Mouse (Mus musculus): ENCODE data around the gene Hbq1b. TPM values are rescaled to one million over a fixed set of nuclear protein-coding genes. Genes with fewer than 3 reads are reported as not detected.
"Not testable (repeated sequence)": the region's sequence is repeated elsewhere in the genome, so short reads cannot be mapped to it uniquely, and the experiment has no call there.

Hbq1b gene
- 1 to 10 TPM; 3.4 to 5.2 TPM for total RNA-seq (2021)

GRCm38 (mm10) chr11:32286695-32287492 is at the start of gene Hbq1b:
Gene Hbq1b, plus strand, starts transcription at chr11:32286965.
- intact Hi-C loops (cut with DNase I) = not testable (repeated sequence)

GRCm38 (mm10) chr11:32237411-32237795 is 49.4 kb upstream of the Hbq1b start:
- intact Hi-C loops (cut with DNase I) = loop anchor here (5.0 kb wide), 1 partner anchor 55 kb away; no protein-coding TSS in a partner anchor
- DNase-seq = no peak

More at GRCm38 (mm10) chr11:32286695-32287492, at the start of gene Hbq1b:
- DNase-seq = peak; percentile 84

GRCm38 (mm10) chr11:32238093-32238860 is 48.5 kb upstream of the Hbq1b start:
- DNase-seq = peak; percentile 69
- intact Hi-C loops (cut with DNase I) = loop anchor here (5.0 kb wide), 1 partner anchor 56 kb away; no protein-coding TSS in a partner anchor

GRCm38 (mm10) chr11:32241391-32241790 is 45.4 kb upstream of the Hbq1b start:
- intact Hi-C loops (cut with DNase I) = no loop called here
- DNase-seq = no peak

- no peak for DNase-seq
- intact Hi-C loops (cut with DNase I) = no loop called here
Observed at GRCm38 (mm10) chr11:32242209-32242608, 44.6 kb upstream of the Hbq1b start.

GRCm38 (mm10) chr11:32243205-32243955 is 43.4 kb upstream of the Hbq1b start:
- no peak for DNase-seq
- intact Hi-C loops (cut with DNase I) = no loop called here

- intact Hi-C loops (cut with DNase I) = no loop called here
- no peak for DNase-seq
Observed at GRCm38 (mm10) chr11:32244064-32244463, 42.7 kb upstream of the Hbq1b start.

GRCm38 (mm10) chr11:32244617-32245016 is 42.1 kb upstream of the Hbq1b start:
- DNase-seq = no peak
- intact Hi-C loops (cut with DNase I) = no loop called here

- DNase-seq = no peak
- intact Hi-C loops (cut with DNase I) = no loop called here
Observed at GRCm38 (mm10) chr11:32245614-32246013, 41.2 kb upstream of the Hbq1b start.

GRCm38 (mm10) chr11:32247068-32247467 is 39.7 kb upstream of the Hbq1b start:
- no peak for DNase-seq
- intact Hi-C loops (cut with DNase I) = no loop called here

GRCm38 (mm10) chr11:32248350-32248749 is 38.4 kb upstream of the Hbq1b start:
- intact Hi-C loops (cut with DNase I) = no loop called here
- DNase-seq = no peak

- intact Hi-C loops (cut with DNase I) = no loop called here
- DNase-seq = no peak
Observed at GRCm38 (mm10) chr11:32250880-32251763, 35.6 kb upstream of the Hbq1b start.

- no peak for DNase-seq
- intact Hi-C loops (cut with DNase I) = no loop called here
Observed at GRCm38 (mm10) chr11:32253121-32253520, 33.6 kb upstream of the Hbq1b start.

- DNase-seq = no peak
- intact Hi-C loops (cut with DNase I) = no loop called here
Observed at GRCm38 (mm10) chr11:32256146-32256545, 30.6 kb upstream of the Hbq1b start.

GRCm38 (mm10) chr11:32256566-32256965 is 30.2 kb upstream of the Hbq1b start:
- DNase-seq = no peak
- intact Hi-C loops (cut with DNase I) = no loop called here

GRCm38 (mm10) chr11:32262674-32263415 is 23.9 kb upstream of the Hbq1b start:
- intact Hi-C loops (cut with DNase I) = no loop called here

GRCm38 (mm10) chr11:32265117-32265738 is 21.5 kb upstream of the Hbq1b start:
- intact Hi-C loops (cut with DNase I) = no loop called here
- no peak for DNase-seq

More at GRCm38 (mm10) chr11:32262674-32263415, 23.9 kb upstream of the Hbq1b start:
- DNase-seq = no peak

GRCm38 (mm10) chr11:32266194-32266593 is 20.6 kb upstream of the Hbq1b start:
- intact Hi-C loops (cut with DNase I) = no loop called here
- DNase-seq = no peak

- DNase-seq = no peak
- intact Hi-C loops (cut with DNase I) = no loop called here
Observed at GRCm38 (mm10) chr11:32266776-32267175, 20.0 kb upstream of the Hbq1b start.
